ENCODE assay signal across 18 mouse cellular contexts in the genomic region with DNA sequence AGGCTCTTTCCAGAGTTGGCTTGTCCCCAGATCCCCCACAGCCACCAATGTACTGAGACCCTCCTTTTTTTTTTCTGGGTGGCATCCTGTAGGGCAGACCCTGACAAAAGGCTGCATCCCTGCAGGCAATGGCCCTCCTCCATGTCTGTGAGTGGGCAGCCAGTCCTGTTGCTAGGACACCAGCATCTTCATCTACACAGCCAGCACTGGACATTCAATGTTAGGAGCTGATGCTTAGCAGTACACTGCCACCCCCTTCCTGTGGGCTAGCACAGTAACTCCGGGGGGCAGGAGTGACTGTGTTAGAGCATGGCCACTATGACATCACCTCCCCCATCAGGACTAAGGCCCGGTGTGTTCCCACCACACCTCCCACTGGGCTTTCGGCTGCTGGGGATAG. TPM values are rescaled to one million over a fixed set of nuclear protein-coding genes. Genes with fewer than 3 reads are reported as not detected.
DNase-seq lines count a peak whose midpoint lies in the region; ATAC-seq and TF ChIP-seq lines count a peak whose summit lies in the region.
"Had no signal": no experiment of that assay in that cellular context is flagged by ENCODE, and none has a peak within 500 bp of the region (broad histone marks: within the 10 kb centered on the region; RNA-seq: fewer than 3 reads in every experiment).

No protein-coding gene starts in this region.

- peaks cover 19% of the 10 kb centered on the region for H3K4me1 ChIP-seq in midbrain, embryonic 10.5 days
- no peaks in the 10 kb centered on the region for H3K4me1 ChIP-seq in midbrain, embryonic 14.5 days (ENCODE audit: control insufficient read depth, insufficient read depth, low read length)
- H3K4me1 ChIP-seq in hindbrain, postnatal 0 days (ENCODE audit: insufficient read depth, low read length): peaks cover 12% of the 10 kb centered on the region
- 0 out of 2 replicates have a peak, but pooled peaks cover 4% of the 10 kb centered on the region for H3K4me1 ChIP-seq in neural tube, embryonic 15.5 days

- no peak for ATAC-seq in midbrain, embryonic 14.5 days (ENCODE audit: low FRiP score, low TSS enrichment)
- peak; percentile 70 for ATAC-seq in hindbrain, postnatal 0 days
- ATAC-seq in neural tube, embryonic 15.5 days (ENCODE audit: low FRiP score): peak; percentile 53
- ATAC-seq: activated CD4-positive, CD25-positive, alpha-beta regulatory T cell, adult 4 months; intestine, postnatal 0 days; Patski had no signal

- intact Hi-C loops in heart, postnatal 14 days (cut with DNase I): no loop called here

- 0 out of 2 replicates have a peak overlapping the region, but pooled peaks have one; percentile 18 for H3K27ac ChIP-seq in midbrain, embryonic 10.5 days (replicated peaks)
- no peak overlapping the region for H3K27ac ChIP-seq in midbrain, embryonic 14.5 days (replicated peaks; ENCODE audit: low read depth, low read length)
- no peak overlapping the region for H3K27ac ChIP-seq in hindbrain, postnatal 0 days
- no peak overlapping the region for H3K27ac ChIP-seq in neural tube, embryonic 15.5 days (replicated peaks)
- H3K27ac ChIP-seq: kidney, postnatal 0 days; limb, embryonic 13.5 days; liver, embryonic 14.5 days had no signal

- H3K9me3 ChIP-seq in midbrain, embryonic 10.5 days (replicated peaks): no peaks in the 10 kb centered on the region
- no peaks in the 10 kb centered on the region for H3K9me3 ChIP-seq in midbrain, embryonic 14.5 days (ENCODE audit: control insufficient read depth, low read length)
- no peaks in the 10 kb centered on the region for H3K9me3 ChIP-seq in hindbrain, postnatal 0 days (ENCODE audit: low read length)
- H3K9me3 ChIP-seq in neural tube, embryonic 15.5 days (replicated peaks): no peaks in the 10 kb centered on the region
- H3K9me3 ChIP-seq: limb, embryonic 13.5 days had no signal

- H3K4me2 ChIP-seq in midbrain, embryonic 14.5 days (ENCODE audit: low read length): no peak overlapping the region
- H3K4me2 ChIP-seq in hindbrain, postnatal 0 days (ENCODE audit: low read depth, low read length): no peak overlapping the region
- H3K4me2 ChIP-seq in neural tube, embryonic 15.5 days: no peak overlapping the region
- H3K4me2 ChIP-seq: heart, embryonic 11.5 days; limb, embryonic 13.5 days had no signal

- no peak overlapping the region for H3K4me3 ChIP-seq in midbrain, embryonic 10.5 days
- no peak overlapping the region for H3K4me3 ChIP-seq in midbrain, embryonic 14.5 days (replicated peaks; ENCODE audit: low read depth, low read length)
- no peak overlapping the region for H3K4me3 ChIP-seq in hindbrain, postnatal 0 days (ENCODE audit: low read length)
- H3K4me3 ChIP-seq in neural tube, embryonic 15.5 days (replicated peaks): no peak overlapping the region
- H3K4me3 ChIP-seq: limb, embryonic 13.5 days; myocyte had no signal

- no peaks in the 10 kb centered on the region for H3K27me3 ChIP-seq in midbrain, embryonic 10.5 days (ENCODE audit: low read depth, poor library complexity, severe bottlenecking)
- no peaks in the 10 kb centered on the region for H3K27me3 ChIP-seq in midbrain, embryonic 14.5 days (ENCODE audit: control insufficient read depth, insufficient read depth, low read length)
- H3K27me3 ChIP-seq in hindbrain, postnatal 0 days (ENCODE audit: insufficient read depth, low read length): no peaks in the 10 kb centered on the region
- no peaks in the 10 kb centered on the region for H3K27me3 ChIP-seq in neural tube, embryonic 15.5 days (replicated peaks)
- H3K27me3 ChIP-seq: limb, embryonic 13.5 days; Patski had no signal

- peak; percentile 93 for DNase-seq in heart, adult 11 months
- no peak for DNase-seq in heart, postnatal 14 days
- no peak for DNase-seq in midbrain, embryonic 10.5 days (ENCODE audit: low spot score)
- no peak for DNase-seq in midbrain, embryonic 14.5 days
- DNase-seq in hindbrain, postnatal 0 days (ENCODE audit: low spot score): peak; percentile 54
- DNase-seq in kidney, adult 18-20 months: no peak
- DNase-seq: adrenal gland, postnatal 14 days; cerebellum, adult 8-10 months; spleen, adult 18-20 months had no signal

- no peaks in the 10 kb centered on the region for H3K36me3 ChIP-seq in midbrain, embryonic 10.5 days
- no peaks in the 10 kb centered on the region for H3K36me3 ChIP-seq in midbrain, embryonic 14.5 days (ENCODE audit: control insufficient read depth, insufficient read depth, low read length)
- no peaks in the 10 kb centered on the region for H3K36me3 ChIP-seq in hindbrain, postnatal 0 days (ENCODE audit: insufficient read depth, low read length)
- no peaks in the 10 kb centered on the region for H3K36me3 ChIP-seq in neural tube, embryonic 15.5 days
- H3K36me3 ChIP-seq: limb, embryonic 13.5 days had no signal

- TF ChIP-seq CTCF in hindbrain, postnatal 0 days (IDR thresholded peaks at IDR 0.05; ENCODE audit: low read depth): peak; percentile 26

- H3K9ac ChIP-seq in midbrain, embryonic 14.5 days (replicated peaks; ENCODE audit: low read length): no peak overlapping the region
- H3K9ac ChIP-seq in hindbrain, postnatal 0 days (replicated peaks; ENCODE audit: low read length): no peak overlapping the region; the same call in 1 of the 2 replicates
- H3K9ac ChIP-seq in neural tube, embryonic 15.5 days (replicated peaks): no peak overlapping the region
- H3K9ac ChIP-seq: limb, embryonic 13.5 days; liver, embryonic 14.5 days had no signal

- 65% methylated on average over 3 of the region's 3 CpGs for WGBS in midbrain, embryonic 10.5 days
- WGBS in midbrain, embryonic 14.5 days: 55% methylated on average over 3 of the region's 3 CpGs
- 19% methylated on average over 3 of the region's 3 CpGs for WGBS in hindbrain, postnatal 0 days
- 38% methylated on average over 3 of the region's 3 CpGs for WGBS in neural tube, embryonic 15.5 days

RNA-seq across cellular contexts. Expression of a gene that starts 26.7 kb away (rescaled TPM):
- total RNA-seq in heart, postnatal 14 days (2021): 10 to 100 TPM; 23.4 to 24.3 TPM
- 22.5 and 26.3 TPM in 2 replicates for polyA plus RNA-seq in midbrain, embryonic 10.5 days (2016; fragmentation: Nextera tagmentation; extraction: Ambion mirVana)
- 30.1 and 41.7 TPM in 2 replicates for polyA plus RNA-seq in midbrain, embryonic 14.5 days (2014; fragmentation: Nextera tagmentation; extraction: Ambion mirVana)
- 62.6 and 78.9 TPM in 2 replicates for total RNA-seq in hindbrain, postnatal 0 days (2014; rRNA removed)
- 31.5 and 34.8 TPM in 2 replicates for polyA plus RNA-seq in hindbrain, postnatal 0 days (2015; fragmentation: Nextera tagmentation; extraction: Ambion mirVana)
- polyA plus RNA-seq in neural tube, embryonic 15.5 days (2015; fragmentation: Nextera tagmentation; extraction: Ambion mirVana): 42.4 and 45.4 TPM in 2 replicates

RNA-seq across cellular contexts. Expression of a gene that starts 59.8 kb away (rescaled TPM):
- total RNA-seq in heart, postnatal 14 days (2021): 10 to 100 TPM; 26.7 to 27.4 TPM
- polyA plus RNA-seq in midbrain, embryonic 10.5 days (2016; fragmentation: Nextera tagmentation; extraction: Ambion mirVana): 69.4 and 117 TPM in 2 replicates
- polyA plus RNA-seq in midbrain, embryonic 14.5 days (2014; fragmentation: Nextera tagmentation; extraction: Ambion mirVana): 525 and 630 TPM in 2 replicates
- total RNA-seq in hindbrain, postnatal 0 days (2014; rRNA removed): 1,247 and 1,290 TPM in 2 replicates
- 675 and 695 TPM in 2 replicates for polyA plus RNA-seq in hindbrain, postnatal 0 days (2015; fragmentation: Nextera tagmentation; extraction: Ambion mirVana)
- polyA plus RNA-seq in neural tube, embryonic 15.5 days (2015; fragmentation: Nextera tagmentation; extraction: Ambion mirVana): 504 and 640 TPM in 2 replicates
- polyA plus RNA-seq: activated CD4-positive, CD25-positive, alpha-beta regulatory T cell, adult 4 months had no signal

Comparison
In these comparisons a context has a peak if more than half of its experiments do, and no peak if none do; other contexts are left out.
1. DNase-seq: peak in heart, adult 11 months (single experiment) and hindbrain, postnatal 0 days (single experiment); none in heart, postnatal 14 days (0 of 2), midbrain, embryonic 10.5 days (single experiment), midbrain, embryonic 14.5 days (single experiment) and kidney, adult 18-20 months (single experiment).